Mouse (Mus musculus) midbrain, embryonic 16.5 days (tissue): Measurements from ENCODE around the gene Spata33. TPM values are rescaled to one million over a fixed set of nuclear protein-coding genes. Genes with fewer than 3 reads are reported as not detected.

Experiments
- ATAC-seq: fragments of 200-750 bp; cut with Nextera tagmentation; 2 replicates; pipeline ENCODE4 v1.8.0; 2017; ENCODE audit warnings: moderate TSS enrichment
- H3K27ac ChIP-seq: fragments of 300-500 bp; sonication (generic); 2 replicates; pipeline ENCODE4 v1.5.1; 2014; ENCODE audit warnings: mild to moderate bottlenecking, low read length, mixed read lengths
- H3K27me3 ChIP-seq: fragments of 300-500 bp; sonication (generic); 2 replicates; pipeline ENCODE4 v1.6.1; 2014; ENCODE audit warnings: low read depth, low read length, mixed read lengths; ENCODE audit not compliant: control insufficient read depth, insufficient read depth
- H3K36me3 ChIP-seq: fragments of 300-500 bp; sonication (generic); 2 replicates; pipeline ENCODE4 v1.6.1; 2014; ENCODE audit warnings: mild to moderate bottlenecking, low read length, moderate library complexity, mixed read lengths; ENCODE audit not compliant: control insufficient read depth, insufficient read depth
- H3K4me1 ChIP-seq: fragments of 300-500 bp; sonication (generic); 2 replicates; pipeline ENCODE4 v1.6.1; 2014; ENCODE audit warnings: mild to moderate bottlenecking, low read length, mixed read lengths; ENCODE audit not compliant: control insufficient read depth, insufficient read depth
- H3K4me2 ChIP-seq: fragments of 300-500 bp; sonication (generic); 2 replicates; pipeline ENCODE4 v1.6.1; 2014; ENCODE audit warnings: mild to moderate bottlenecking, low read length, mixed read lengths
- H3K4me3 ChIP-seq: fragments of 300-500 bp; sonication (generic); 2 replicates; pipeline ENCODE4 v1.5.1; 2014; ENCODE audit warnings: low read depth, mild to moderate bottlenecking, low read length, moderate library complexity, mixed read lengths
- H3K9ac ChIP-seq: fragments of 300-500 bp; sonication (generic); 2 replicates; pipeline ENCODE4 v1.6.1; 2014; ENCODE audit warnings: low read depth, low read length, mixed read lengths
- H3K9me3 ChIP-seq: fragments of 300-500 bp; sonication (generic); replicated peaks from 2 replicates; pipeline ENCODE4 v1.6.1; 2014; ENCODE audit warnings: mild to moderate bottlenecking, low read length, mixed read lengths; ENCODE audit not compliant: control insufficient read depth, poor library complexity, severe bottlenecking
- WGBS: fragments of 180-500 bp; shearing (Covaris S2); extraction: QIAGEN DNeasy Blood & Tissue Kit; methylation state at CpG from one replicate; pipeline ENCODE4 v1.1.7; 2014; 5-methylcytosine and 5-hydroxymethylcytosine counted together
- polyA plus RNA-seq: library from polyadenylated mRNA; unstranded; fragments of >200 nt; fragmentation: Nextera tagmentation; extraction: Ambion mirVana; gene quantifications from 2 replicates; pipeline ENCODE4 v1.2.1, GENCODE M21; 2015

Gene Spata33
- polyA plus RNA-seq, 1 experiment from 2014 or later, result 8.5 TPM

- Histone ChIP-seq H3K9ac (no peak overlapping the region), H3K4me1 (no peaks in the 10 kb centered on the region), H3K9me3 (no peaks in the 10 kb centered on the region), H3K36me3 (no peaks in the 10 kb centered on the region), H3K4me2 (no peak overlapping the region), H3K4me3 (no peak overlapping the region), H3K27ac (no peak overlapping the region), H3K27me3 (peaks cover 3% of the 10 kb centered on the region; the same call in 1 of the 2 replicates)
- ATAC-seq, result no peak
- 77% methylated on average over 14 of the region's 14 CpGs for WGBS
These were observed 12.8 kb upstream of the Spata33 start for GRCm38 (mm10) chr8:123199864-123200263.

- Histone ChIP-seq H3K27ac (no peak overlapping the region), H3K9me3 (no peaks in the 10 kb centered on the region), H3K27me3 (peaks cover 3% of the 10 kb centered on the region; the same call in 1 of the 2 replicates), H3K4me3 (no peak overlapping the region), H3K9ac (no peak overlapping the region), H3K4me2 (no peak overlapping the region), H3K4me1 (no peaks in the 10 kb centered on the region), H3K36me3 (peaks cover 12% of the 10 kb centered on the region)
- peak; percentile 39; the same call in 1 of the 2 replicates for ATAC-seq
- WGBS, result 25% methylated on average over 5 of the region's 5 CpGs
These were observed 10.3 kb upstream of the Spata33 start for GRCm38 (mm10) chr8:123202288-123202687.

- Histone ChIP-seq H3K4me2 (no peak overlapping the region), H3K4me1 (no peaks in the 10 kb centered on the region), H3K9me3 (no peaks in the 10 kb centered on the region), H3K4me3 (no peak overlapping the region), H3K36me3 (peaks cover 21% of the 10 kb centered on the region), H3K27me3 (peaks cover 3% of the 10 kb centered on the region; the same call in 1 of the 2 replicates), H3K27ac (no peak overlapping the region), H3K9ac (no peak overlapping the region)
- WGBS, result 90% methylated on average over 3 of the region's 3 CpGs
- ATAC-seq, result no peak
These were observed 9.1 kb upstream of the Spata33 start for GRCm38 (mm10) chr8:123203571-123203970.

GRCm38 (mm10) chr8:123211876-123212275 lies 756 bp upstream of the Spata33 start:
- H3K9ac ChIP-seq, result peak overlapping the region; percentile 84
- H3K27ac ChIP-seq, result 0 out of 2 replicates have a peak overlapping the region, but pooled peaks have one; percentile 50
- no peak for ATAC-seq
- H3K36me3 ChIP-seq, result peaks cover 13% of the 10 kb centered on the region
- peak overlapping the region; percentile 98 for H3K4me2 ChIP-seq
- WGBS, result 51% methylated on average over 10 of the region's 10 CpGs
- peaks cover 20% of the 10 kb centered on the region for H3K4me1 ChIP-seq
- H3K9me3 ChIP-seq, result no peaks in the 10 kb centered on the region
- peak overlapping the region; percentile 63 for H3K4me3 ChIP-seq
- H3K27me3 ChIP-seq, result no peaks in the 10 kb centered on the region

GRCm38 (mm10) chr8:123213118-123213772 lies 613 bp downstream of the Spata33 start:
- 20% methylated on average over 22 of the region's 22 CpGs for WGBS
- ATAC-seq, result no peak; the same call in 1 of the 2 replicates
- peak overlapping the region; percentile 75 for H3K4me2 ChIP-seq
- peak overlapping the region; percentile 84 for H3K9ac ChIP-seq
- peak overlapping the region; percentile 63 for H3K4me3 ChIP-seq
- H3K9me3 ChIP-seq, result no peaks in the 10 kb centered on the region
- peak overlapping the region; percentile 50 for H3K27ac ChIP-seq
- peaks cover 20% of the 10 kb centered on the region for H3K4me1 ChIP-seq
- H3K27me3 ChIP-seq, result no peaks in the 10 kb centered on the region
- peaks cover 5% of the 10 kb centered on the region for H3K36me3 ChIP-seq

- Histone ChIP-seq H3K4me3 (no peak overlapping the region), H3K27ac (no peak overlapping the region), H3K4me2 (no peak overlapping the region), H3K36me3 (no peaks in the 10 kb centered on the region), H3K27me3 (no peaks in the 10 kb centered on the region), H3K4me1 (peaks cover 20% of the 10 kb centered on the region), H3K9ac (no peak overlapping the region), H3K9me3 (no peaks in the 10 kb centered on the region)
- ATAC-seq, result no peak
- 75% methylated on average over 3 of the region's 3 CpGs for WGBS
These were observed 2.8 kb downstream of the Spata33 start for GRCm38 (mm10) chr8:123215430-123215829.

- Histone ChIP-seq H3K9ac (no peak overlapping the region), H3K36me3 (no peaks in the 10 kb centered on the region), H3K4me2 (no peak overlapping the region), H3K9me3 (no peaks in the 10 kb centered on the region), H3K4me3 (no peak overlapping the region), H3K4me1 (peaks cover 11% of the 10 kb centered on the region), H3K27ac (no peak overlapping the region), H3K27me3 (no peaks in the 10 kb centered on the region)
- no peak for ATAC-seq
- WGBS, result 79% methylated on average over 1 of the region's 1 CpGs
These were observed 8.3 kb downstream of the Spata33 start for GRCm38 (mm10) chr8:123220917-123221316.

- Histone ChIP-seq H3K9ac (peak within 1 kb of the TSS; percentile 89), H3K9me3 (no peaks in the 10 kb centered on the region), H3K4me3 (peak within 1 kb of the TSS; percentile 70), H3K36me3 (peaks cover 14% of the 10 kb centered on the region), H3K27me3 (no peaks in the 10 kb centered on the region), H3K4me1 (peaks cover 11% of the 10 kb centered on the region), H3K27ac (peak within 1 kb of the TSS; percentile 91), H3K4me2 (peak within 1 kb of the TSS; percentile 99)
- peak; percentile 93 for ATAC-seq
- 4% methylated on average over 59 of the region's 59 CpGs for WGBS
These were observed 11.9 kb downstream of the Spata33 start, which contains the start of gene Cdk10 for GRCm38 (mm10) chr8:123224278-123225266. Cdk10 (plus strand) TSS chr8:123224842.
